Mouse (Mus musculus) neural tube, embryonic 11.5 days (tissue): ENCODE measurements around the gene Pde11a. TPM values are rescaled to one million over a fixed set of nuclear protein-coding genes. Genes with fewer than 3 reads are reported as not detected.

ENCODE experiments used
- ATAC-seq: fragments of 200-750 bp; cut with Nextera tagmentation; 2 replicates; pipeline ENCODE4 v1.8.0; 2017; ENCODE audit warnings: moderate number of reproducible peaks, mild to moderate bottlenecking, moderate TSS enrichment, moderate library complexity; ENCODE audit not compliant: insufficient read depth, low FRiP score, low TSS enrichment
- DNase-seq: peaks from one replicate; pipeline ENCODE4 v3.0.0-alpha.2; 2015; ENCODE audit warnings: low spot score
- H3K27ac ChIP-seq: fragments of 300-500 bp; sonication (generic); 2 replicates; pipeline ENCODE4 v1.5.1; 2014; ENCODE audit warnings: low read depth, mild to moderate bottlenecking, low read length
- H3K27me3 ChIP-seq: fragments of 300-500 bp; sonication (generic); 2 replicates; pipeline ENCODE4 v1.6.1; 2014; ENCODE audit warnings: mild to moderate bottlenecking, low read length, mixed read lengths; ENCODE audit not compliant: control insufficient read depth, insufficient read depth
- H3K36me3 ChIP-seq: fragments of 300-500 bp; sonication (generic); 2 replicates; pipeline ENCODE4 v1.6.1; 2014; ENCODE audit warnings: mild to moderate bottlenecking, low read length, moderate library complexity, mixed read lengths; ENCODE audit not compliant: control insufficient read depth, insufficient read depth
- H3K4me1 ChIP-seq: fragments of 300-500 bp; sonication (generic); 2 replicates; pipeline ENCODE4 v1.6.1; 2014; ENCODE audit warnings: low read length, mixed read lengths; ENCODE audit not compliant: control insufficient read depth, insufficient read depth
- H3K4me2 ChIP-seq: fragments of 300-500 bp; sonication (generic); 2 replicates; pipeline ENCODE4 v1.6.1; 2014; ENCODE audit warnings: low read depth, mild to moderate bottlenecking, moderate library complexity
- H3K4me3 ChIP-seq: fragments of 300-500 bp; sonication (generic); 2 replicates; pipeline ENCODE4 v1.5.1; 2014; ENCODE audit warnings: low read depth, low read length
- H3K9ac ChIP-seq: fragments of 300-500 bp; sonication (generic); 2 replicates; pipeline ENCODE4 v1.6.1; 2014; ENCODE audit warnings: mild to moderate bottlenecking, low read length
- H3K9me3 ChIP-seq: fragments of 300-500 bp; sonication (generic); 2 replicates; pipeline ENCODE4 v1.6.1; 2016; ENCODE audit warnings: low read length; ENCODE audit not compliant: control insufficient read depth
- WGBS: fragments of 180-500 bp; shearing (Covaris S2); extraction: QIAGEN DNeasy Blood & Tissue Kit; methylation state at CpG from one replicate; pipeline ENCODE4 v1.1.7; 2014; 5-methylcytosine and 5-hydroxymethylcytosine counted together
- microRNA-seq: library from miRNA; unstranded; fragments of <30 nt; microRNA quantifications from one replicate; pipeline ENCODE4, GENCODE M21; 2016
- polyA plus RNA-seq: library from polyadenylated mRNA; unstranded; fragments of >200 nt; fragmentation: Nextera tagmentation; extraction: Ambion mirVana; gene quantifications from 2 replicates; pipeline ENCODE4 v1.2.1, GENCODE M21; 2014

Pde11a gene
- polyA plus RNA-seq, 1 experiment from 2014 or later, result 0.49 TPM

DNA sequence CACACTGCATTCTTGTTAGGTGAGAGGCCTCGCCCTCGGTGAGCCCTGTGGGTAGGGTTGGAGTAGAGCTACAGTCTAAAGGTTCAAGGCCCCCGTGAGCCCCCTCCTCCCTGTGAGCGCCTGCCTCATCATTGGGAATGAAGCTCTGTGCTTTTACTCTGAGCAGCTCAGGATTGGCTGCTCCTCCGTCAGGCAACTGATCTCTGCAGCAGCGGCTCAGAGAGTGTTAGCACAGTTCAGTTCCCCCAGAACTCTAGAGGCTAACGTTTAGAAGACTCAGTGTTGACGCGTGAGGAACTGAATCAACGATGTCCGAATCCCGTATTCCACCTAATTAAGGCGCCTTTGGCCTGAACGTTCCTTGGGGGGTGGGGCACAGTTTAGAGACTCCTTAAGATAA is 382.9 kb downstream of the Pde11a start:
- no peak overlapping the region for H3K27ac ChIP-seq
- H3K4me1 ChIP-seq, result peaks cover 7% of the 10 kb centered on the region; the same call in 1 of the 2 replicates
- no peaks in the 10 kb centered on the region for H3K27me3 ChIP-seq
- no peaks in the 10 kb centered on the region for H3K9me3 ChIP-seq
- no peak overlapping the region for H3K9ac ChIP-seq
- H3K36me3 ChIP-seq, result no peaks in the 10 kb centered on the region
- H3K4me3 ChIP-seq, result no peak overlapping the region
- H3K4me2 ChIP-seq, result no peak overlapping the region
- WGBS, result 60% methylated on average over 14 of the region's 14 CpGs
- ATAC-seq (no peak), DNase-seq (no peak)

DNA sequence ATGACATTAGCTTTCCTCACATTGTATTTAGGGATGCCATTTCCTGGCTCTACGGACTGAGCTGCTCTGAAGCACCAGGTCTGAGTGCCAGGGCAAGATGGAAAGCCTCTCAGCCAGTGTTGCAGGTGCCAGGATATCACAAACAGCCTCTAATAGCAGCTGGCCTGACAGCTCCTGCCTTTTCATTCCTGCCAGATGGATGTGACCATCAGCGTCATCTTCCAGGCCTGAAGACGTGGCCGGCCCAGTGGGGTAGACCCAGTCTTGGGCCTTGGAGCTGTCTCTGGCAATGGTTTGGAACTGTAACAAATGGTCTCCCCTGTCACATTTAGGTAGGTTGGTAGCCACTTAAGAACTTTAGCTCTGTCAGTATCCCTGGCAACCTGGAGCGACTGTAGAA is 385.3 kb downstream of the Pde11a start:
- ATAC-seq (no peak), DNase-seq (no peak)
- no peak overlapping the region for H3K4me3 ChIP-seq
- no peak overlapping the region for H3K9ac ChIP-seq
- no peaks in the 10 kb centered on the region for H3K9me3 ChIP-seq
- 91% methylated on average over 5 of the region's 5 CpGs for WGBS
- no peaks in the 10 kb centered on the region for H3K36me3 ChIP-seq
- no peak overlapping the region for H3K27ac ChIP-seq
- no peak overlapping the region for H3K4me2 ChIP-seq
- H3K4me1 ChIP-seq, result no peaks in the 10 kb centered on the region
- H3K27me3 ChIP-seq, result no peaks in the 10 kb centered on the region

DNA sequence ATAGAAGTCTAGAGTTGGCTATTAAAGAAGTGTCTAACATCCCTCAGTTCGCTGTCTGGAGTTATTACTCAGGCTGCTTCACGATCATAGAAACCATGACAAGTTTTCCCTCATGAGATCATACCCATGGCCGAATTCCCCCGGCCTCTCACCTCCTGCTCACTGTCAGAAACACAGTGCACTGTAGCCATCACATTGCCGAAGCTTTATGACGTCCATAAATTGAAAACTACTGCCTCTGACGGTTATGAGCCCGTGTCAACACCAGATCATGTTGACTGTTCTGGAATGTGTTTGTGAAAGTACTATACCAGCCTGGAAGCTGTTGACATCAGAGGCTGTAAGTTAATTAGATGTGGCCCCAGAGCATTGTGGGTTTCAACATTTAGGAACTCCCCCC is 387.9 kb downstream of the Pde11a start:
- no peaks in the 10 kb centered on the region for H3K27me3 ChIP-seq
- H3K27ac ChIP-seq, result no peak overlapping the region
- no peaks in the 10 kb centered on the region for H3K9me3 ChIP-seq
- H3K4me2 ChIP-seq, result no peak overlapping the region
- WGBS, result 86% methylated on average over 8 of the region's 8 CpGs
- DNase-seq, result no peak
- no peak overlapping the region for H3K4me3 ChIP-seq
- no peak for ATAC-seq
- H3K36me3 ChIP-seq, result no peaks in the 10 kb centered on the region
- H3K4me1 ChIP-seq, result no peaks in the 10 kb centered on the region
- H3K9ac ChIP-seq, result no peak overlapping the region

Small RNA genes within 50 kb of the gene (microRNA-seq; reads per million reads assigned to microRNA genes)
- not detected for gene Gm44337

Other genes starting within 250 kb of the Pde11a start
- gene Cyct, start 21.7 kb upstream of the Pde11a start, polyA plus RNA-seq, result not detected in 2 replicates
- gene Rbm45, start 31.2 kb upstream of the Pde11a start, polyA plus RNA-seq, result 16.8 and 18.0 TPM in 2 replicates
- gene Osbpl6, start 67.7 kb upstream of the Pde11a start, polyA plus RNA-seq, result 18.9 and 20.3 TPM in 2 replicates